8 mouse cellular contexts compared by ENCODE assay signal in genomic region chr6:47794106-47794830, GRCm38 (mm10). TPM values are rescaled to one million over a fixed set of nuclear protein-coding genes. Genes with fewer than 3 reads are reported as not detected.
DNase-seq lines count a peak whose midpoint lies in the region; ATAC-seq lines count a peak whose summit lies in the region.

No protein-coding gene starts in this region.

- 64% methylated on average over 10 of the region's 10 CpGs for WGBS in forebrain, embryonic 11.5 days
- WGBS in forebrain, embryonic 10.5 days: 66% methylated on average over 10 of the region's 10 CpGs
- WGBS in midbrain, embryonic 11.5 days: 52% methylated on average over 10 of the region's 10 CpGs
- 57% methylated on average over 10 of the region's 10 CpGs for WGBS in midbrain, embryonic 10.5 days
- WGBS in stomach, embryonic 16.5 days: 62% methylated on average over 10 of the region's 10 CpGs

- H3K27me3 ChIP-seq in forebrain, embryonic 11.5 days (ENCODE audit: control insufficient read depth, insufficient read depth, low read length): no peaks in the 10 kb centered on the region
- H3K27me3 ChIP-seq in forebrain, embryonic 10.5 days (ENCODE audit: poor library complexity, severe bottlenecking): no peaks in the 10 kb centered on the region
- H3K27me3 ChIP-seq in midbrain, embryonic 11.5 days (ENCODE audit: control insufficient read depth, insufficient read depth, low read length): no peaks in the 10 kb centered on the region
- no peaks in the 10 kb centered on the region for H3K27me3 ChIP-seq in midbrain, embryonic 10.5 days (ENCODE audit: low read depth, poor library complexity, severe bottlenecking)
- H3K27me3 ChIP-seq in stomach, embryonic 16.5 days (ENCODE audit: control insufficient read depth, insufficient read depth, low read length): no peaks in the 10 kb centered on the region

- 0 out of 2 replicates have a peak, but pooled peaks have one; percentile 28 for ATAC-seq in forebrain, embryonic 11.5 days (replicated peaks; ENCODE audit: low FRiP score)
- ATAC-seq in midbrain, embryonic 11.5 days (ENCODE audit: low FRiP score): peak; percentile 71
- ATAC-seq in stomach, embryonic 16.5 days (ENCODE audit: insufficient read depth, low FRiP score): no peak

- H3K4me1 ChIP-seq in forebrain, embryonic 11.5 days (replicated peaks; ENCODE audit: control insufficient read depth, insufficient read depth, low read length): no peaks in the 10 kb centered on the region
- H3K4me1 ChIP-seq in forebrain, embryonic 10.5 days: peaks cover under 1% of the 10 kb centered on the region; the same call in 1 of the 2 replicates
- no peaks in the 10 kb centered on the region for H3K4me1 ChIP-seq in midbrain, embryonic 11.5 days (ENCODE audit: control insufficient read depth, insufficient read depth, low read length)
- no peaks in the 10 kb centered on the region for H3K4me1 ChIP-seq in midbrain, embryonic 10.5 days
- peaks cover under 1% of the 10 kb centered on the region; the same call in 1 of the 2 replicates for H3K4me1 ChIP-seq in stomach, embryonic 16.5 days (ENCODE audit: control insufficient read depth, insufficient read depth, low read length)

- no peaks in the 10 kb centered on the region for H3K9me3 ChIP-seq in forebrain, embryonic 11.5 days (ENCODE audit: control insufficient read depth, low read length)
- H3K9me3 ChIP-seq in forebrain, embryonic 10.5 days: no peaks in the 10 kb centered on the region
- H3K9me3 ChIP-seq in midbrain, embryonic 11.5 days (ENCODE audit: control insufficient read depth, low read length): no peaks in the 10 kb centered on the region
- H3K9me3 ChIP-seq in midbrain, embryonic 10.5 days (replicated peaks): no peaks in the 10 kb centered on the region
- no peaks in the 10 kb centered on the region for H3K9me3 ChIP-seq in stomach, embryonic 16.5 days (replicated peaks; ENCODE audit: control insufficient read depth, low read length)

- H3K4me3 ChIP-seq in forebrain, embryonic 11.5 days (ENCODE audit: low read depth, low read length): no peak overlapping the region
- H3K4me3 ChIP-seq in forebrain, embryonic 10.5 days: no peak overlapping the region
- no peak overlapping the region for H3K4me3 ChIP-seq in midbrain, embryonic 11.5 days (ENCODE audit: low read depth, low read length)
- H3K4me3 ChIP-seq in midbrain, embryonic 10.5 days: no peak overlapping the region
- H3K4me3 ChIP-seq in stomach, embryonic 16.5 days (replicated peaks; ENCODE audit: low read length): no peak overlapping the region

- H3K36me3 ChIP-seq in forebrain, embryonic 11.5 days (ENCODE audit: control insufficient read depth, insufficient read depth, low read length): peaks cover 25% of the 10 kb centered on the region
- peaks cover 59% of the 10 kb centered on the region for H3K36me3 ChIP-seq in forebrain, embryonic 10.5 days (replicated peaks)
- H3K36me3 ChIP-seq in midbrain, embryonic 11.5 days (ENCODE audit: control insufficient read depth, insufficient read depth, low read length): peaks cover 30% of the 10 kb centered on the region
- peaks cover 57% of the 10 kb centered on the region for H3K36me3 ChIP-seq in midbrain, embryonic 10.5 days
- peaks cover 16% of the 10 kb centered on the region for H3K36me3 ChIP-seq in stomach, embryonic 16.5 days (ENCODE audit: control insufficient read depth, insufficient read depth, low read length)

- no peak for DNase-seq in forebrain, embryonic 11.5 days (ENCODE audit: low spot score)
- no peak for DNase-seq in forebrain, embryonic 10.5 days (ENCODE audit: extremely low spot score, low spot score)
- peak; percentile 85 for DNase-seq in midbrain, embryonic 11.5 days (ENCODE audit: low spot score, missing footprints)
- DNase-seq in midbrain, embryonic 10.5 days (ENCODE audit: low spot score): no peak
- DNase-seq in adipocyte (ENCODE audit: low spot score): peak; percentile 82
- peak; percentile 67 for DNase-seq in kidney, adult 9 months
- no peak for DNase-seq in urinary bladder, adult 18-20 months (ENCODE audit: low spot score in 2 of 2)

- no peak overlapping the region for H3K4me2 ChIP-seq in forebrain, embryonic 11.5 days (ENCODE audit: low read depth, low read length, severe bottlenecking)
- H3K4me2 ChIP-seq in midbrain, embryonic 11.5 days: no peak overlapping the region
- no peak overlapping the region for H3K4me2 ChIP-seq in stomach, embryonic 16.5 days (ENCODE audit: low read depth, low read length)

- no peak overlapping the region for H3K27ac ChIP-seq in forebrain, embryonic 11.5 days (ENCODE audit: low read depth, low read length)
- H3K27ac ChIP-seq in forebrain, embryonic 10.5 days: no peak overlapping the region
- peak overlapping the region; percentile 17; the same call in 1 of the 2 replicates for H3K27ac ChIP-seq in midbrain, embryonic 11.5 days (ENCODE audit: low read depth, low read length)
- no peak overlapping the region for H3K27ac ChIP-seq in midbrain, embryonic 10.5 days (replicated peaks)
- peak overlapping the region; percentile 5; the same call in 1 of the 2 replicates for H3K27ac ChIP-seq in stomach, embryonic 16.5 days (ENCODE audit: low read length)

- no peak overlapping the region for H3K9ac ChIP-seq in forebrain, embryonic 11.5 days (ENCODE audit: low read length)
- no peak overlapping the region for H3K9ac ChIP-seq in midbrain, embryonic 11.5 days (ENCODE audit: low read length)
- no peak overlapping the region for H3K9ac ChIP-seq in stomach, embryonic 16.5 days (ENCODE audit: low read length)

RNA-seq across cellular contexts. Expression of gene Pdia4, which starts 19.0 kb away (rescaled TPM):
- 252 and 255 TPM in 2 replicates for polyA plus RNA-seq in forebrain, embryonic 11.5 days (2014; fragmentation: Nextera tagmentation; extraction: Ambion mirVana)
- polyA plus RNA-seq in forebrain, embryonic 10.5 days (2016; fragmentation: Nextera tagmentation; extraction: Ambion mirVana): 275 and 311 TPM in 2 replicates
- polyA plus RNA-seq in midbrain, embryonic 11.5 days (2014; fragmentation: Nextera tagmentation; extraction: Ambion mirVana): 258 and 263 TPM in 2 replicates
- 283 and 312 TPM in 2 replicates for polyA plus RNA-seq in midbrain, embryonic 10.5 days (2016; fragmentation: Nextera tagmentation; extraction: Ambion mirVana)
- 283 and 314 TPM in 2 replicates for polyA plus RNA-seq in stomach, embryonic 16.5 days (2015; fragmentation: Nextera tagmentation; extraction: Ambion mirVana)

RNA-seq across cellular contexts. Expression of gene Zfp786, which starts 36.4 kb away (rescaled TPM):
- polyA plus RNA-seq in forebrain, embryonic 11.5 days (2014; fragmentation: Nextera tagmentation; extraction: Ambion mirVana): 7.3 and 7.6 TPM in 2 replicates
- 6.9 and 7.8 TPM in 2 replicates for polyA plus RNA-seq in forebrain, embryonic 10.5 days (2016; fragmentation: Nextera tagmentation; extraction: Ambion mirVana)
- polyA plus RNA-seq in midbrain, embryonic 11.5 days (2014; fragmentation: Nextera tagmentation; extraction: Ambion mirVana): 7.0 and 8.1 TPM in 2 replicates
- 6.9 and 8.5 TPM in 2 replicates for polyA plus RNA-seq in midbrain, embryonic 10.5 days (2016; fragmentation: Nextera tagmentation; extraction: Ambion mirVana)
- polyA plus RNA-seq in stomach, embryonic 16.5 days (2015; fragmentation: Nextera tagmentation; extraction: Ambion mirVana): 2.4 and 2.6 TPM in 2 replicates

RNA-seq across cellular contexts. Expression of gene Zfp398, which starts 41.2 kb away (rescaled TPM):
- 9.2 and 11.3 TPM in 2 replicates for polyA plus RNA-seq in forebrain, embryonic 11.5 days (2014; fragmentation: Nextera tagmentation; extraction: Ambion mirVana)
- 8.2 and 8.9 TPM in 2 replicates for polyA plus RNA-seq in forebrain, embryonic 10.5 days (2016; fragmentation: Nextera tagmentation; extraction: Ambion mirVana)
- polyA plus RNA-seq in midbrain, embryonic 11.5 days (2014; fragmentation: Nextera tagmentation; extraction: Ambion mirVana): 7.6 and 8.3 TPM in 2 replicates
- 8.2 and 8.8 TPM in 2 replicates for polyA plus RNA-seq in midbrain, embryonic 10.5 days (2016; fragmentation: Nextera tagmentation; extraction: Ambion mirVana)
- polyA plus RNA-seq in stomach, embryonic 16.5 days (2015; fragmentation: Nextera tagmentation; extraction: Ambion mirVana): 8.4 and 8.8 TPM in 2 replicates

Comparison
In these comparisons a context has a peak if more than half of its experiments do, and no peak if none do; other contexts are left out.
1. DNase-seq: peak in midbrain, embryonic 11.5 days (single experiment), adipocyte (single experiment) and kidney, adult 9 months (single experiment); none in forebrain, embryonic 11.5 days (single experiment), forebrain, embryonic 10.5 days (single experiment), midbrain, embryonic 10.5 days (single experiment) and urinary bladder, adult 18-20 months (0 of 2).
2. H3K27ac ChIP-seq: peak in midbrain, embryonic 11.5 days (single experiment) and stomach, embryonic 16.5 days (single experiment); none in forebrain, embryonic 11.5 days (single experiment), forebrain, embryonic 10.5 days (single experiment) and midbrain, embryonic 10.5 days (single experiment).